Mouse (Mus musculus): ENCODE results near the gene Senp2. TPM values are rescaled to one million over a fixed set of nuclear protein-coding genes. Genes with fewer than 3 reads are reported as not detected.

Senp2 gene
- polyA plus RNA-seq, 1 experiment from 2014 or later, result 29.6 TPM

DNA sequence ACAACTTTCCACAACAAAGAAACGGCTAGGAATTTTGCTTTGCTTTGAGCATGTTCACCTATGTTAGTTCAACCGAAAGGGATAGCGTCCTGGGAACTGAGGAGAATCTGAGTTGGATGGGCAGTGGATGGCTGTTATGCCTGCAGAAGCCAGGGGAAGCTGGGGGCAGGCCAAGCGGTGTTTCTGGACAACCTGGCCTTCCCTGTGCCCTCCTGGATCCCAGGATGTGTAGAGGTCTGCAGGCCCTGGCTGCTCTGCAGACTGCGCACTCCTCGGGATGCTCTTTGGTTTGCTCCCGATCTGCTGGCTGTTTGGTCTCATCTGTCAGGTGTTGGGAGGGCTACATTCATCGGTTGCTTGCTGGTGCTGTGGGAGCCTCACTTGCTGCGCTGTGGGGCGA, 51.1 kb downstream of the Senp2 start:
- DNase-seq (ENCODE audit: low spot score) (no peak), ATAC-seq (no peak)
- H3K36me3 ChIP-seq (ENCODE audit: insufficient read depth, low read length), result peaks cover 14% of the 10 kb centered on the region; the same call in 1 of the 2 replicates
- no peaks in the 10 kb centered on the region for H3K9me3 ChIP-seq (ENCODE audit: low read length)
- no peak overlapping the region for H3K4me2 ChIP-seq (replicated peaks; ENCODE audit: low read depth, low read length)
- H3K27me3 ChIP-seq (replicated peaks; ENCODE audit: insufficient read depth, low read length), result no peaks in the 10 kb centered on the region
- H3K4me3 ChIP-seq (ENCODE audit: low read depth, low read length), result no peak overlapping the region
- no peak overlapping the region for H3K9ac ChIP-seq (replicated peaks; ENCODE audit: low read depth)
- H3K27ac ChIP-seq (ENCODE audit: low read length), result no peak overlapping the region
- WGBS, result 89% methylated on average over 10 of the region's 10 CpGs
- H3K4me1 ChIP-seq (ENCODE audit: insufficient read depth, low read depth, low read length), result no peaks in the 10 kb centered on the region
- TF ChIP-seq CTCF (IDR thresholded peaks at IDR 0.05) (no peak), EP300 (IDR thresholded peaks at IDR 0.05) (no peak)

- no peak overlapping the region for H3K4me2 ChIP-seq (replicated peaks; ENCODE audit: low read depth, low read length)
- DNase-seq (ENCODE audit: low spot score) (no peak), ATAC-seq (no peak)
- H3K4me1 ChIP-seq (ENCODE audit: insufficient read depth, low read depth, low read length), result no peaks in the 10 kb centered on the region
- no peak overlapping the region for H3K4me3 ChIP-seq (ENCODE audit: low read depth, low read length)
- H3K9me3 ChIP-seq (ENCODE audit: low read length), result no peaks in the 10 kb centered on the region
- no peak overlapping the region for H3K9ac ChIP-seq (replicated peaks; ENCODE audit: low read depth)
- no peaks in the 10 kb centered on the region for H3K27me3 ChIP-seq (replicated peaks; ENCODE audit: insufficient read depth, low read length)
- H3K36me3 ChIP-seq (ENCODE audit: insufficient read depth, low read length), result peaks cover 18% of the 10 kb centered on the region; the same call in 1 of the 2 replicates
- TF ChIP-seq EP300 (IDR thresholded peaks at IDR 0.05) (no peak), CTCF (IDR thresholded peaks at IDR 0.05) (no peak)
- no peak overlapping the region for H3K27ac ChIP-seq (ENCODE audit: low read length)
- 66% methylated on average over 14 of the region's 14 CpGs for WGBS
Measured at GRCm38 (mm10) chr16:22061555-22062160, 52.4 kb downstream of the Senp2 start.

DNA sequence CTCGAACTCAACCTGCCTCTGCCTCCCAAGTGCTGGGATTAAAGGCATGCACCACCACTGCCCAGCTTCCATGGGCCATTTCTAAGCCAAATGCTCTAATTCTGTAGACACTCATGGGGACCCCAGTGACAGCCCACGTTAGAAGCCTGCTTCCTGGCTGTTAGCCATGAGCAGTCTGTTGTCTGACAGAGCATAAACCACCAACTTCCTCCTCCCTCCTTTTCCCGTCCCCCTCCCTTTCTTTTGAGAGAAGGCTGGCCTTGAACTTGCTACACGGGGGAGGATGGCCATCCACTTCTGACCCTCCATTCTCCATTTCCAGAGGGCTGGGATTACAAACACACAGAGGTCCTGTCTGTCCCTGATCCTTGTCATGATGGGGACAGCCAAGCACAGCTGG, 53.0 kb downstream of the Senp2 start:
- Histone ChIP-seq H3K27ac (ENCODE audit: low read length) (no peak overlapping the region), H3K9ac (replicated peaks; ENCODE audit: low read depth) (no peak overlapping the region), H3K4me1 (ENCODE audit: insufficient read depth, low read depth, low read length) (no peaks in the 10 kb centered on the region), H3K4me3 (ENCODE audit: low read depth, low read length) (no peak overlapping the region), H3K36me3 (ENCODE audit: insufficient read depth, low read length) (peaks cover 20% of the 10 kb centered on the region; the same call in 1 of the 2 replicates), H3K27me3 (replicated peaks; ENCODE audit: insufficient read depth, low read length) (no peaks in the 10 kb centered on the region), H3K9me3 (ENCODE audit: low read length) (no peaks in the 10 kb centered on the region), H3K4me2 (replicated peaks; ENCODE audit: low read depth, low read length) (no peak overlapping the region)
- WGBS, result 58% methylated on average over 4 of the region's 4 CpGs
- ATAC-seq (no peak), DNase-seq (ENCODE audit: low spot score) (peak; percentile 11)
- TF ChIP-seq CTCF (IDR thresholded peaks at IDR 0.05) (no peak), EP300 (IDR thresholded peaks at IDR 0.05) (no peak)

DNA sequence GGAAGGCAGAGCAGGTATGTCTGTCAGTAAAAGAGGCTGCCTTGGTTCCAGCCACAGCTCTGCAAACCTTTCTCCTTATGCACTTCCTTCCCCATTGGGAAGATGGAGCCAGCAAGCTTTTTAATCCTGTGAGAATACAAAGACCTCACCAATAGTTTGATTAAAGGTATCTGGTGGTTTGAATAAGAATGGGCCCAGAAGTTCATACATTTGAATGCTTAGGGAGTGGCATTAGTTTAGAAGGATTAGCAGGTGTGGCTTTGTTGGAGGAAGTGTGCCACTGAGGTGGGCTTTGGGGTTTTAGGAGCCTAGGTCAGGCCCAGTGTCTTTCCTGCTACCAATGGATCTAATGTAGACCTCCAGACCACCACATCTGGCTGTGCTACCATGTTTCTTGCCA, 56.3 kb downstream of the Senp2 start:
- Histone ChIP-seq H3K9me3 (ENCODE audit: low read length) (no peaks in the 10 kb centered on the region), H3K27ac (ENCODE audit: low read length) (no peak overlapping the region), H3K36me3 (ENCODE audit: insufficient read depth, low read length) (peaks cover 21% of the 10 kb centered on the region), H3K4me1 (ENCODE audit: insufficient read depth, low read depth, low read length) (no peaks in the 10 kb centered on the region), H3K4me2 (replicated peaks; ENCODE audit: low read depth, low read length) (no peak overlapping the region), H3K4me3 (ENCODE audit: low read depth, low read length) (no peak overlapping the region), H3K9ac (replicated peaks; ENCODE audit: low read depth) (no peak overlapping the region), H3K27me3 (replicated peaks; ENCODE audit: insufficient read depth, low read length) (no peaks in the 10 kb centered on the region)
- TF ChIP-seq CTCF (IDR thresholded peaks at IDR 0.05), result no peak
- no peak for TF ChIP-seq EP300 (IDR thresholded peaks at IDR 0.05)
- DNase-seq (ENCODE audit: low spot score) (no peak), ATAC-seq (no peak)

GRCm38 (mm10) chr16:22067406-22067805, 58.1 kb downstream of the Senp2 start:
- Histone ChIP-seq H3K36me3 (ENCODE audit: insufficient read depth, low read length) (peaks cover 20% of the 10 kb centered on the region), H3K4me2 (replicated peaks; ENCODE audit: low read depth, low read length) (no peak overlapping the region), H3K27ac (ENCODE audit: low read length) (no peak overlapping the region), H3K4me1 (ENCODE audit: insufficient read depth, low read depth, low read length) (no peaks in the 10 kb centered on the region), H3K27me3 (replicated peaks; ENCODE audit: insufficient read depth, low read length) (no peaks in the 10 kb centered on the region), H3K9me3 (ENCODE audit: low read length) (no peaks in the 10 kb centered on the region), H3K4me3 (ENCODE audit: low read depth, low read length) (no peak overlapping the region), H3K9ac (replicated peaks; ENCODE audit: low read depth) (no peak overlapping the region)
- peak; percentile 79 for DNase-seq (ENCODE audit: low spot score)
- WGBS, result 71% methylated on average over 8 of the region's 8 CpGs
- peak; percentile 90 for ATAC-seq
- peak; percentile 75 for TF ChIP-seq EP300 (IDR thresholded peaks at IDR 0.05)
- TF ChIP-seq CTCF (IDR thresholded peaks at IDR 0.05), result no peak

GRCm38 (mm10) chr16:22071361-22071760, 62.1 kb downstream of the Senp2 start:
- TF ChIP-seq CTCF (IDR thresholded peaks at IDR 0.05) (peak; percentile 43), EP300 (IDR thresholded peaks at IDR 0.05) (no peak)
- Histone ChIP-seq H3K4me1 (ENCODE audit: insufficient read depth, low read depth, low read length) (no peaks in the 10 kb centered on the region), H3K9me3 (ENCODE audit: low read length) (no peaks in the 10 kb centered on the region), H3K36me3 (ENCODE audit: insufficient read depth, low read length) (peaks cover 8% of the 10 kb centered on the region), H3K27ac (ENCODE audit: low read length) (no peak overlapping the region), H3K4me3 (ENCODE audit: low read depth, low read length) (no peak overlapping the region), H3K4me2 (replicated peaks; ENCODE audit: low read depth, low read length) (no peak overlapping the region), H3K9ac (replicated peaks; ENCODE audit: low read depth) (no peak overlapping the region), H3K27me3 (replicated peaks; ENCODE audit: insufficient read depth, low read length) (no peaks in the 10 kb centered on the region)
- 81% methylated on average over 7 of the region's 7 CpGs for WGBS
- peak; percentile 13 for DNase-seq (ENCODE audit: low spot score)
- no peak for ATAC-seq

DNA sequence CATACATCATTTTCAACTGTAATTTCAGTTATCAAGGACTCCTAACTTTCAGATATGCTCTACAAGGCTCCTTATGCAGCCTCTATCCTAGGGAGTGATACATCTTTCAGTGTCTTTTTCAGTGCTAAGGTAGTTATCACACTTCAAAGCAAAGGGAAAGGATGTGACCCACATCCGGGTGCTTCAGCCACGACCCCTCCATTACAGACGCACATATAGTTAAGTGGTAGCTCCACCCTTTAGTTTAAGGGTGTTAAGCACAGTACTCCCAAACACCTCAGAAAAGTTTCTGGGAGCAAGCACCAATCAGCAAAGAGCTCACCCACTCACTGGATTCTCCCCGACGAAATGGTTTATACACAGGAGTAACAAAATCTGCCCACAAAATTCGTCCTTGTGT, 65.8 kb downstream of the Senp2 start:
- Histone ChIP-seq H3K9me3 (ENCODE audit: low read length) (no peaks in the 10 kb centered on the region), H3K36me3 (ENCODE audit: insufficient read depth, low read length) (no peaks in the 10 kb centered on the region), H3K4me2 (replicated peaks; ENCODE audit: low read depth, low read length) (no peak overlapping the region), H3K27ac (ENCODE audit: low read length) (no peak overlapping the region), H3K4me3 (ENCODE audit: low read depth, low read length) (no peak overlapping the region), H3K9ac (replicated peaks; ENCODE audit: low read depth) (no peak overlapping the region), H3K27me3 (replicated peaks; ENCODE audit: insufficient read depth, low read length) (no peaks in the 10 kb centered on the region), H3K4me1 (ENCODE audit: insufficient read depth, low read depth, low read length) (no peaks in the 10 kb centered on the region)
- DNase-seq (ENCODE audit: low spot score) (no peak), ATAC-seq (no peak)
- WGBS, result 73% methylated on average over 6 of the region's 6 CpGs
- TF ChIP-seq EP300 (IDR thresholded peaks at IDR 0.05) (no peak), CTCF (IDR thresholded peaks at IDR 0.05) (no peak)
